Mouse (Mus musculus) monocyte, adult 2 months (primary cell): Measurements from ENCODE around the gene Phactr1.

Source experiments
- DNase-seq, 2 experiments: peaks; one replicate each; pipeline ENCODE4 v3.0.0; 2022; ENCODE audit warnings: low spot score in 2 of 2, low read depth in 1 of 2

Gene Phactr1

GRCm38 (mm10) chr13:43102943-43103342 is 422.5 kb downstream of the Phactr1 start:
- DNase-seq = no peak

GRCm38 (mm10) chr13:43104496-43104895 is 424.1 kb downstream of the Phactr1 start:
- DNase-seq = no peak

DNA sequence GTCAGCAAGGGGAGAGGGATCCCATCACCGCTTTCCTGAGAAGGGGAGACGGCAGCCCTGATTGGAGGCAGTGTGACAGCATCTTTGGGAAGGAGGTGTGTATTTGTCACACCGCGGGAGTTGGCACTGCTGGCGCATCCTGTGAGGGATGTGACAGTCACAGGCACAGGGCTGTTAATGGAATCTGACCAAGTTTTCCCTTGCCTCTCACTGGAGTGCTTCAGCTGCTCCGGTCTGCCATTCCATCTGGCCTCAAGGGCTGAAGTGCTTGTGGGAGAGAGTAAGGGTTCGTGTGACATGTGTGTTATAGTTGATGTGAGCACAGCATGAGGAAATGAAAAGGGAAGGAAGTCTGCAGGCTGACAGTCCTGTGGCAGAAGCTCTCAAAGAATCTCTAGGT is 431.9 kb downstream of the Phactr1 start:
- no peak for DNase-seq

- DNase-seq = no peak
These were observed 432.3 kb downstream of the Phactr1 start for GRCm38 (mm10) chr13:43112707-43113106.

DNA sequence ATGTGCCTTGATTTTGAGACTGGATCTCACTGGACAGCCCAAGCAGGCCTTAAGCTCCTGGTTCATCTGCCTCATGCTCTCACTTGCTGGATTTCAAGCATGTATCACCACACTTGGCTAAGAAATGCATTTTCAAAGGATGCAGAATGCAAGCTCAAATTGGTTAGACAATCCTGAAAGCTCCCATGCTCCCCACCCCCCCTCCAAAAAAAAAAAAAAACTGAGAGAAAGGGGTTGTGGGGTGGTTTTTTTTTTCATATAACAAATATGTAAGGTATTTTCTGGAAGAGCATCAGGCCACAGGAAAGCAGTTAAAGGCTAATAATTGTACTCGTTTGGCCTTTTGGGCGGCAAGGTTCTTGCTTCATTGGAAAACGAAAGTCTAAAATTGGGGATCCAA is 432.7 kb downstream of the Phactr1 start:
- no peak for DNase-seq

DNA sequence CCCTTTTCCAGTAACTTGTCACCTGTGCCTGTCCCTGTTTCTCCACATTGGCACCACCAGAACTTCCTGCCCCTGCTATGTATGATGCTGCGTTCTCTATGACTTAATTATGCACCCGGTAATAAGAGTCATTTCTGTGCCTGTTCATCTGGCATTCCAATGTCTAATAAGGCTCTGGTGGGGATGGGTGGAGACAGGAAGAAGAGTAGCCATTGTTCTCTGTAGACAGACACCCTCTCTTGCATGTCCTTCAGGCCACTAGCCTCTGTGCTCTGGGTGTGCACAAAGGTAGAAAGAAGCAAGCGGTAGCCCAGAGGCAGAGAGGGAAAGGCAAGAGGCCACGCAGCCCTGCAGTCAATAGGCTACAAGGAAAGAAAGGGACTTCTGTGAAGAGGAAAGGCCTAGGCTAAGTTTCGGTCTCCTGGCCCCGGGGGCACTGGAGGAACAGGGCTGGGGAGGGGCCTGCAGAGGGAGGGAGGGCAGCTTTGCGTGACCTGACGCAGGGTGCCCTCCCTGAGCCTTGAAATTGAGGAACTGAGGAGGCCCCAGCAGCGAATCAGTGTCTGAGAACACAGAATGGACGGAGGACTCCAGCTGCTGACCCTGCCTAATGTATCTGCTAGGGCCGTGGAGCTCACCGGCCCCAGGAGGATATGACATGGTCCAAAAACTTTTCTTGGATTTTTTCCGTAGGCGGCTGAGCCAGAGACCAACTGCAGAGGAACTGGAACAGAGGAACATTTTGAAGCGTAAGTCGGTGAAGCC is 442.1 kb downstream of the Phactr1 start:
- peak in 1 of 2 experiments; percentile 10 for DNase-seq

DNA sequence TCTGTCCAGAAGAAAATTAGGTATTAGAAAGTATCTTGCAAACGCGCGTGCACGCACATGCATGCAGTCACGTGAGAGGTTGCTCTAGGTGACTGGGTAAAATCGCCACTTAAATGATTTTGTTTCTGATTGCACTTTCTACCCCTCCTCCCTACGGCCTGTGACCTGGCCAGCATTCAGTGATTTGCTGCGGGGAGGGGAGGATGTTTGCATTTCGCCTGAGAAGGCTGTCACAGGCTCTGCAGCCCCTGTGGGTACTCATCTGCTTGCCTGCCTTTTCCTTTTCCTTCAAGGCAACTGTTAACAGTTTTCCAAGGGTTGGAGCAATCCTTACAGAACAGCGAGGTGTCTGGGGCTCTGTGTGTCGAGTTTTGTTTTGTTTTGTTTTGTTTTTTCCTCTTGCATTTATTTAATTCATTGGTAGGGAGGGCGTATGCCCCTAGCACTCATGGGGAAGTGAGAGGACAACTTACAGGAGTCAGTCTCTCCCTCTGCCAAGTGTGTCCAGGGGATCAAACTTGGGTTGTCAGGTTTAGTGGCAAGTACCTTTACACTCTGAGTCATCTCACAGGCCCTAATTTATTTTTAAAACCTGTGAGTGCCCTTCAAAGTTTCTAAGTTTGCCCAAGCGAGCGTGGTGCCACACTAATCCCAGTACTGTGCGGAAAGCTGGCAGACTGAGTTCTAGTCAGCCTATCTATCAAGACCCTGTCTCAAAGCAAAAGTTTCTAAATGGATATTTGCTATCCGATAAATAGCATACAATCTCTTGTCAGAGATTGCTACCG is 443.7 kb downstream of the Phactr1 start:
- DNase-seq = no peak

DNA sequence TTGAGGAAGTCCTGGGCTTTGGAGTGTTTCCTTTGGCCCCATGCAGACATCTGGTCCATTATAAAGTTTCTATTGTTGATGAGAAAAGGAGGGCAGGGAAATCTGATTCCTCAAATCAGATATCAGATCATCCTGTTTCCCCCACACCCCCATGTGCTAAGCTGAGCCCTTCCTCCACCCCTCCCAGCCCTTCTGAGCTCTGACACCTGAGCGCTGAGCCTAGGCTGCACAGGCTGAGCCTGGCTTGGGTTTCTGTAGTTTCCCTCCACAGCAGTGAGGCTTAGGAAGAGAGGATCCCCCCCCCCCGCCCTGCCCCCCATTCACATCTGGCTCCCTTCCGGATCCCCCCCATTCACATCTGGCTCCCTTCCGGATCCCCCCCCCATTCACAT is 444.3 kb downstream of the Phactr1 start:
- no peak for DNase-seq

GRCm38 (mm10) chr13:43130161-43130560 is 449.7 kb downstream of the Phactr1 start:
- no peak for DNase-seq

DNA sequence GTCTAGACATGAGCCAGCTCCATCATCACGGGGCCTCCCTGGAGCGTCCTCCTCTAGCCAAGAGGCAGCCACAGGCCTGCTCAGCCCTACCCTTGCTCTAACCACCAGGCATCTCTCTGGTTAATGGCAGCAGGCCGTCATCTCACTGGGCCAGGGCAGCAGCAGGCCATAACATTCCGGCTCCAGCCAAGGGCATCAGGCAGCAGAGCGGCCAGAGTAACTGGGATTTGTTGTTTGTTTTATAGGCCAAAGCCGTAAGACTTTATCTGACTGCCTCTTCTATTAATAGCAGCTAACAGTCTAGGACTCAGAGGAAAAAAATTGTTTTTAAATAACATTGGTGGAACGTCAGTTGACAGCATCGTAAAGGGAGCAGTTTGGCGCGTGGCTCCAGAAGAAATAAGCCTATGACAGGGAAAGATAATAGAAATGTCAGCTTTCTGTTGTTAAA is 451.3 kb downstream of the Phactr1 start:
- no peak for DNase-seq

GRCm38 (mm10) chr13:43132859-43133258 is 452.4 kb downstream of the Phactr1 start:
- DNase-seq = no peak

DNA sequence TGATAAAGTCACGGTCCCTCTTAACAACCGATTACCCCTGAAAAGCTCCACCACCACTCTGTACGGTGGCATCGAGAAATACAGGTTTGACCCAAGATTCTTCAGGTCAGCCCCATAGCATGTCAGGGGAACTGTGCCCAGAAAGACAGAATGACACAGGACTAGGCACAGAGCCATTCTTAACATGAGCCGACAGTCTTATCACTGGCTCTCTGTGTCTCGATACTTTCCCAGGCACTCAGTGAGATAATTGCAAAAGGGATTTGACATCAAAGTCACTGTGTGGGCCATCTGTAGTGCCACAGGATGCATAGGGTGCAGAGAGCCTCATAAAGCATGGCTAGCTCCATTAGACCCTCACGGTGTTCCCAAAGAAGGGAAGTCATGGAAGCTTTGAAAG is 453.0 kb downstream of the Phactr1 start:
- DNase-seq = no peak

GRCm38 (mm10) chr13:43134468-43134867 is 454.0 kb downstream of the Phactr1 start:
- DNase-seq = no peak

- DNase-seq = no peak
These were observed 464.4 kb downstream of the Phactr1 start for GRCm38 (mm10) chr13:43144720-43145418.

DNA sequence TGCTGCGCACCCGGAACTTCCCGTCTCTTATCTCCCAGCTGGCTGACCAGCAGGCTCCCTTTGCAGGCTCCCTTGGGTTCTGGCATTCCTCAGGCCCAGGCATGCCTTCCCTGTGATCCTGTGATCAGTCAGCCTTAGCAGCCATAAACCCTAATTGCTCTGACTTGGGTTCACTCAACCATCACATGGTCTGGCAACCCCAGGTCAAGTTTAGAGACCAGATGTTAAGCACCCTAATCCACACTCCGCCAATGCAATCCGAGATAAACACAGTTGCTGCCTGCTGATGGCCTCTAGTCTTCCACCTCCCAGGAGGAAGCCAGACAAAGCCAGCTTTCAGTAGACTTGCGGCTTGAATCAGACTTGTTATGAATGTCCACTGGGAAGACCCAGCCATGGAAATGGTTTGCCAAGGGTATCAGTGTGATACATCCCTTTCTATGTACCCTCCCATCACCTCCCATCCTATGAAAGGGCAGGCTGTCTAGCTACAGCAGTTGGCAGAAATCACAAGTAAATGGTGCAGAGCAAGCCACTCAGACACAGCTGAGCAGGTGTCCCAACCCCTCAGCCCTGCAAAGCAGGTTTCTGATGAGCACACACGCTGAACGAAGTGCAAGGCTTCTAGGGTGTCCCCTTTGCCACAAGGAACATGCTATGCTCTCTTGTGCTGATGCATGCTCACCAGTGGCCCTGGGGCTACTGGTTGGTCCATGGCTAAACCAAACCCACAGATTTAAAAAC is 466.3 kb downstream of the Phactr1 start:
- DNase-seq = no peak

DNA sequence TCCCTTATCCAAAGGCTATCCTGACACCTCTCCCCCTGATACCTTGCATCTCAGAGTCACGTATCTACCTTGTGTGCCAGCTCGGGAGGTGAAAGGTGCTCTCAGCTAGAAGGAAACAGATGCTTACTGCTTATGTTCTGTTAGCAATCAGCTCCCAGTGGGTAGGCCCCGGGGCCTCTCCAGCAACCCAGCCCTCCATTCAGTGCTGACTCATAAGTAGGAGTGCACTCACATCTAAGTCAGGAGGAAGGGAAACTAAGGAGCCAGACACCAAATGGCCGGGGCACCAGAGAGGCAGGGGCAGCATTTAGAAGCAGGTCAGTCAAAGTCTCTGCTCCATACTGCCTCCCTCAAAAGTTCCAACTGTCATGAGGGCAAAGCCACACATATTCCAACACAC is 468.3 kb downstream of the Phactr1 start:
- no peak for DNase-seq

DNA sequence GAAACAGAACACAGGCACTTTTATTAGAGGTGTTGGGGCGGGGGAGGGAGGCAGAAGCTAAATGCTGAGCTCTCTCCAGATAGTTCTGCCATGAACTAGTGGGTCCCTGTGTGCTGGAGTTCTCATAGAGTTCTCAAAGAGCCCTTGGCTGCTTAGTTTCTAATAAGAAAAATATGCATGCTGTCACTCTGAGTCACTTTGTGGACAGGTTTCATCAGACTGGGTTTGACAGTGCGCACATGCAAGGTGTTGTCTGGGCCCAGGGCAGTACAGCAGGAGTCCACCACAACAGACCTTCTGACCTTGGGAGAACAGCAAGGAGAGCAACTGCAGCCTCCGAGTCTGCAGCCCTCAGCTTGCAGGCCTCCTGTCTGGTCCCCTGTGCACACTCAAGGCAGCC is 469.2 kb downstream of the Phactr1 start:
- DNase-seq = no peak

- no peak for DNase-seq
These were observed 471.6 kb downstream of the Phactr1 start for GRCm38 (mm10) chr13:43152005-43152520.

DNA sequence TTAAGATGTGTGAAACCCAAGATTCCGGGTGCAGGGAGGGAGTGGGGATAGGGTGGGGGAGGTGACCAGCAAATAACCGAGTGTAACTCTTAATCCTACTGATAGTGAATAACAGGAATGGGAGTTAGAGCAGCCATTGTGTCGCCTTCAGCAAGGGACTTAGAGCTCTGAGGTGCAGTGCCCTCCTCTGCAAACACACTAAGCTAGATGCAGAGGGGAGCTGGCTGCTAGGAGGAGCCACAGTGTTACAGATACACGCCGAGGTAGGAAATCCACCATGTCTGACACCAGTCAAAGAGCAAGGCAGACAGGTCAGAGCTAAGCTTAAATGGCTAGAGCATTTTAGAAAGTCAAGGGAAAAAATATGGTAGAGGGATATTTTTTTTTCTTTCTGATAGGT is 476.9 kb downstream of the Phactr1 start:
- no peak for DNase-seq

GRCm38 (mm10) chr13:43158281-43158680 is 477.9 kb downstream of the Phactr1 start:
- DNase-seq = no peak

DNA sequence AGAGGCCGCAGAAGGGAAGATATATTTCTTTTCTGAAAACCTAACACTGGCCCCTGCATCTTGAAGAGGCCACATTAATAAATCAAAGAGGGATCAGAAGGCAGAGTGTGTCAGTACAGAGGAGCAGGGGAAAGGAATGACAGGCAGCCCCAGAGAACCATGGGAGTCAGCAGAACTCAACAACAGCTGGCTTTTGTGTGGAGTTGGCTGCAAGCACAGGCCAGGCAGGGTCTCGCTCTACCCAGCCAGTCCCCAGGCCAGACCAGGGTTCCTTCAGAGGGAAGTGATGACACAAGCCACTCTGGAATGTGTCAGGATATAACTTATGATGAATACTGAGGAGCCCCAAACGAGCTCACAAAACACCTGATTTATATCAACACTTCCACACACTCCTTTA is 479.0 kb downstream of the Phactr1 start:
- no peak for DNase-seq
